Mouse (Mus musculus): ENCODE measurements around the gene Gm49396.

The Gm49396 gene

GRCm38 (mm10) chr7:30610043-30610442, 46.9 kb downstream of the Gm49396 start:
- no peak for DNase-seq (ENCODE audit: low spot score)

DNA sequence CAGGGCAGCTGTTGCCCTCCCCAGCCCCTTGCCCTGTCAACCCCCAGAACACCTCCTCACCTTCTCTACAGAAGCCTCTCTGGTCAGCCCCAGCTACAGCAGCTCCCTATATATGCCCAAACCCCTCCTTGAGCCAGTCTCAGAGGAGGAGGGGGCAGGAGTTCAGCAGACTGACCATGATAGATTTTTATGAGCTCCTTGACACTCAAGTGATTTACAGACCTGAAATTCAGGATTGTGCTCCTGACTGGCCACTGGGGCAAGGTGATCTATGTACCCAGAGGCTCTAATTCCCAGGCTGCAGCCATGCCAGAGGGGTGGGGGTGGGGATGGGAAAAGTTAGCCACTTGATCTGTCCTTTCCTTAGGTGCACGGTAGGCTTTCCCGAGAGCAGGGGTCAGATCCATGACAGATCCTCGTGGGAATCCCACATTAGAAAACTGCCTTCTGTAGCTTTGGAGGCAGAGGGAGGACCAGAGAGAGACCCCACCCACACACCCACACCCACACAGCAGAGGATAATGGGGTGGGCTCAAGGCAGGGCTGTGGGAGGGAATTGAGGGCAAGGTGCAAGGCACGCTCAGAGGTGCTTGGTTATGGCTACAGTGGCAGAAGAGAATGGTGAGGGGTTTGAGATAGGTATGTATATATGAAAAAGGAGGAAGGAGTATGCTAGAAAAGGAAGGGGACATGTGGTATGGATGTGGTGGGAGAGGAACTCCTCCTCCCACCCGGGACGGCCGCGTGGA, 49.7 kb downstream of the Gm49396 start, which contains the start of gene Upk1a:
TSS of gene Upk1a (minus strand) at position 194 of the 749 bp plus-strand sequence.
- peak; percentile 70 for DNase-seq (ENCODE audit: low spot score)

DNA sequence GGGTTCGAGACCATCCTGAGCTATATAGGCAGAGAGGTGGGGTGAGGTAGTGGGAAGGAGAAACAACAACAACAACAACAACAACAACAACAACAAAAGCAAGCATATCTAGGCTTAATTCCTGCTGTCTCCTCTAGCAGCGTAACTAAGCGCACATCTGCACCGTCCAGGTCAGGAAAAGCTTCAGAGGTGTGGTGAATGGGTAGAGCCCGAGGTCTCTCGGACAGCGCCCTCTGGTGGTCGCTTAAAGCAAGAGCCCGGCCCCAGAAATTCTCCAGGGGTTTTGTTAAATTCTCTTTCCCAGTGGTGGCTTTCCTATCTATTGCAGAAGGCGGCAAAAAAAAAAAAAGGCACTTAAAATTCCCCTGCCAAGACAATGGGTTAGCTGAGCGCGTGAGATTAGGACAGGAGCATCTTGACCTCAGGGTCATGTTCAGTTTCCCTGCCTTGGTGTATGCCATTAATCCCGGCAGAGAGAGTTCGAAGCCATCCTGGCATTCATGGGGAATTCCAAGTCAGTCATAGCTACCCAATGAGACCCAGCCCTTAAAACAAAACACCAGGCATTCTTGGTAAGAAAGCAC, 50.5 kb downstream of the Gm49396 start:
- peak; percentile 72 for DNase-seq (ENCODE audit: low spot score)

GRCm38 (mm10) chr7:30614454-30614853, 51.3 kb downstream of the Gm49396 start:
- DNase-seq (ENCODE audit: low spot score) = no peak

- no peak for DNase-seq (ENCODE audit: low spot score)
These were observed 52.1 kb downstream of the Gm49396 start for GRCm38 (mm10) chr7:30615049-30615760.
